Mouse (Mus musculus): ENCODE data around the gene Sumo1. TPM values are rescaled to one million over a fixed set of nuclear protein-coding genes. Genes with fewer than 3 reads are reported as not detected.

The Sumo1 gene
- polyA plus RNA-seq, 1 experiment from 2014 or later, result 333 TPM

- no peaks in the 10 kb centered on the region for H3K36me3 ChIP-seq
- H3K9me3 ChIP-seq (replicated peaks), result no peaks in the 10 kb centered on the region
- peaks cover 5% of the 10 kb centered on the region; the same call in 1 of the 2 replicates for H3K4me1 ChIP-seq
- no peak for ATAC-seq (ENCODE audit: low FRiP score)
- H3K27me3 ChIP-seq (replicated peaks), result no peaks in the 10 kb centered on the region
- 48% methylated on average over 7 of the region's 7 CpGs for whole genome bisulfite sequencing
- no peak overlapping the region for H3K4me2 ChIP-seq
- no peak overlapping the region for H3K9ac ChIP-seq (replicated peaks)
- no peak overlapping the region for H3K4me3 ChIP-seq (replicated peaks)
- no peak overlapping the region for H3K27ac ChIP-seq (replicated peaks)
These were observed 63.6 kb downstream of the Sumo1 start for GRCm38 (mm10) chr1:59607071-59607470.

GRCm38 (mm10) chr1:59606479-59606878 lies 64.2 kb downstream of the Sumo1 start:
- Histone ChIP-seq H3K4me3 (replicated peaks) (no peak overlapping the region), H3K27ac (replicated peaks) (no peak overlapping the region), H3K4me2 (no peak overlapping the region), H3K9me3 (replicated peaks) (no peaks in the 10 kb centered on the region), H3K4me1 (peaks cover 5% of the 10 kb centered on the region; the same call in 1 of the 2 replicates), H3K36me3 (no peaks in the 10 kb centered on the region), H3K9ac (replicated peaks) (no peak overlapping the region), H3K27me3 (replicated peaks) (no peaks in the 10 kb centered on the region)
- no peak for ATAC-seq (ENCODE audit: low FRiP score)
- whole genome bisulfite sequencing, result 93% methylated on average over 13 of the region's 13 CpGs

GRCm38 (mm10) chr1:59603893-59604292 lies 66.7 kb downstream of the Sumo1 start:
- H3K4me1 ChIP-seq, result peaks cover 5% of the 10 kb centered on the region; the same call in 1 of the 2 replicates
- H3K27ac ChIP-seq (replicated peaks), result no peak overlapping the region
- H3K9me3 ChIP-seq (replicated peaks), result no peaks in the 10 kb centered on the region
- 25% methylated on average over 11 of the region's 11 CpGs for WGBS
- H3K27me3 ChIP-seq (replicated peaks), result no peaks in the 10 kb centered on the region
- ATAC-seq (ENCODE audit: low FRiP score), result no peak
- no peaks in the 10 kb centered on the region for H3K36me3 ChIP-seq
- H3K4me2 ChIP-seq, result peak overlapping the region; percentile 27
- no peak overlapping the region for H3K9ac ChIP-seq (replicated peaks)
- H3K4me3 ChIP-seq (replicated peaks), result no peak overlapping the region

- Histone ChIP-seq H3K4me1 (peaks cover 5% of the 10 kb centered on the region; the same call in 1 of the 2 replicates), H3K9me3 (replicated peaks) (no peaks in the 10 kb centered on the region), H3K4me2 (no peak overlapping the region), H3K27ac (replicated peaks) (no peak overlapping the region), H3K36me3 (no peaks in the 10 kb centered on the region), H3K27me3 (replicated peaks) (no peaks in the 10 kb centered on the region), H3K4me3 (replicated peaks) (no peak overlapping the region), H3K9ac (replicated peaks) (no peak overlapping the region)
- 90% methylated on average over 2 of the region's 2 CpGs for WGBS
- no peak for ATAC-seq (ENCODE audit: low FRiP score)
These were observed 67.3 kb downstream of the Sumo1 start for GRCm38 (mm10) chr1:59603417-59603712.

GRCm38 (mm10) chr1:59602531-59603416 lies 67.9 kb downstream of the Sumo1 start:
- no peaks in the 10 kb centered on the region for H3K36me3 ChIP-seq
- H3K4me2 ChIP-seq, result no peak overlapping the region
- WGBS, result 57% methylated on average over 11 of the region's 11 CpGs
- no peaks in the 10 kb centered on the region for H3K27me3 ChIP-seq (replicated peaks)
- no peak overlapping the region for H3K9ac ChIP-seq (replicated peaks)
- no peak overlapping the region for H3K27ac ChIP-seq (replicated peaks)
- no peak overlapping the region for H3K4me3 ChIP-seq (replicated peaks)
- H3K4me1 ChIP-seq, result peaks cover 5% of the 10 kb centered on the region; the same call in 1 of the 2 replicates
- H3K9me3 ChIP-seq (replicated peaks), result no peaks in the 10 kb centered on the region
- no peak for ATAC-seq (ENCODE audit: low FRiP score)

GRCm38 (mm10) chr1:59595609-59596008 lies 75.0 kb downstream of the Sumo1 start:
- Histone ChIP-seq H3K9ac (replicated peaks) (no peak overlapping the region), H3K27ac (replicated peaks) (no peak overlapping the region), H3K9me3 (replicated peaks) (no peaks in the 10 kb centered on the region), H3K4me2 (no peak overlapping the region), H3K36me3 (no peaks in the 10 kb centered on the region), H3K27me3 (replicated peaks) (peaks cover 5% of the 10 kb centered on the region; the same call in 1 of the 2 replicates), H3K4me3 (replicated peaks) (no peak overlapping the region), H3K4me1 (peaks cover 18% of the 10 kb centered on the region)
- WGBS, result 89% methylated on average over 9 of the region's 9 CpGs
- ATAC-seq (ENCODE audit: low FRiP score), result no peak

- no peak for ATAC-seq (ENCODE audit: low FRiP score)
These were observed 75.9 kb downstream of the Sumo1 start for GRCm38 (mm10) chr1:59594586-59595266.

GRCm38 (mm10) chr1:59593622-59594035 lies 77.0 kb downstream of the Sumo1 start:
- H3K4me2 ChIP-seq, result no peak overlapping the region
- ATAC-seq (ENCODE audit: low FRiP score), result no peak
- H3K36me3 ChIP-seq, result no peaks in the 10 kb centered on the region
- H3K4me1 ChIP-seq, result peaks cover 18% of the 10 kb centered on the region
- no peaks in the 10 kb centered on the region for H3K9me3 ChIP-seq (replicated peaks)
- H3K9ac ChIP-seq (replicated peaks), result 0 out of 2 replicates have a peak overlapping the region, but pooled peaks have one; percentile 20
- H3K27me3 ChIP-seq (replicated peaks), result peaks cover 5% of the 10 kb centered on the region; the same call in 1 of the 2 replicates
- 76% methylated on average over 2 of the region's 2 CpGs for WGBS
- H3K4me3 ChIP-seq (replicated peaks), result no peak overlapping the region
- no peak overlapping the region for H3K27ac ChIP-seq (replicated peaks)

More at GRCm38 (mm10) chr1:59594586-59595266, 75.9 kb downstream of the Sumo1 start:
- Histone ChIP-seq H3K36me3 (no peaks in the 10 kb centered on the region), H3K4me1 (peaks cover 18% of the 10 kb centered on the region), H3K9ac (replicated peaks) (no peak overlapping the region), H3K9me3 (replicated peaks) (no peaks in the 10 kb centered on the region), H3K4me3 (replicated peaks) (no peak overlapping the region), H3K27ac (replicated peaks) (no peak overlapping the region), H3K4me2 (no peak overlapping the region), H3K27me3 (replicated peaks) (peaks cover 5% of the 10 kb centered on the region; the same call in 1 of the 2 replicates)
- 86% methylated on average over 11 of the region's 11 CpGs for WGBS

GRCm38 (mm10) chr1:59592876-59593275 lies 77.8 kb downstream of the Sumo1 start:
- 21% methylated on average over 12 of the region's 12 CpGs for WGBS
- peak overlapping the region; percentile 10 for H3K4me3 ChIP-seq (replicated peaks)
- H3K36me3 ChIP-seq, result no peaks in the 10 kb centered on the region
- peaks cover 18% of the 10 kb centered on the region for H3K4me1 ChIP-seq
- H3K4me2 ChIP-seq, result peak overlapping the region; percentile 43
- H3K9me3 ChIP-seq (replicated peaks), result no peaks in the 10 kb centered on the region
- H3K9ac ChIP-seq (replicated peaks), result no peak overlapping the region
- H3K27ac ChIP-seq (replicated peaks), result no peak overlapping the region
- ATAC-seq (ENCODE audit: low FRiP score), result peak; percentile 45; the same call in 1 of the 2 replicates
- H3K27me3 ChIP-seq (replicated peaks), result peaks cover 5% of the 10 kb centered on the region; the same call in 1 of the 2 replicates

GRCm38 (mm10) chr1:59592359-59592758 lies 78.3 kb downstream of the Sumo1 start:
- peak overlapping the region; percentile 10 for H3K4me3 ChIP-seq (replicated peaks)
- H3K9me3 ChIP-seq (replicated peaks), result no peaks in the 10 kb centered on the region
- ATAC-seq (ENCODE audit: low FRiP score), result peak; percentile 55; the same call in 1 of the 2 replicates
- peaks cover 5% of the 10 kb centered on the region; the same call in 1 of the 2 replicates for H3K27me3 ChIP-seq (replicated peaks)
- H3K9ac ChIP-seq (replicated peaks), result no peak overlapping the region
- no peak overlapping the region for H3K27ac ChIP-seq (replicated peaks)
- H3K36me3 ChIP-seq, result no peaks in the 10 kb centered on the region
- H3K4me1 ChIP-seq, result peaks cover 18% of the 10 kb centered on the region
- WGBS, result 5% methylated on average over 10 of the region's 10 CpGs
- H3K4me2 ChIP-seq, result peak overlapping the region; percentile 43

- no peak for ATAC-seq (ENCODE audit: low FRiP score)
- H3K9me3 ChIP-seq (replicated peaks), result no peaks in the 10 kb centered on the region
- H3K4me1 ChIP-seq, result peaks cover 28% of the 10 kb centered on the region
- H3K27me3 ChIP-seq (replicated peaks), result peaks cover 5% of the 10 kb centered on the region; the same call in 1 of the 2 replicates
- H3K4me3 ChIP-seq (replicated peaks), result no peak overlapping the region
- 86% methylated on average over 1 of the region's 1 CpGs for WGBS
- no peak overlapping the region for H3K4me2 ChIP-seq
- no peak overlapping the region for H3K9ac ChIP-seq (replicated peaks)
- H3K27ac ChIP-seq (replicated peaks), result no peak overlapping the region
- H3K36me3 ChIP-seq, result no peaks in the 10 kb centered on the region
These were observed 81.4 kb downstream of the Sumo1 start for GRCm38 (mm10) chr1:59589271-59589670.

Measured in neural tube, embryonic 15.5 days (tissue).